Mouse (Mus musculus) kidney, adult 10 weeks (tissue): ENCODE measurements around the gene Abi3bp. TPM values are rescaled to one million over a fixed set of nuclear protein-coding genes. Genes with fewer than 3 reads are reported as not detected.

ENCODE experiments used
- polyA plus RNA-seq: library from polyadenylated mRNA; stranded (reverse); fragments of 350-450 nt; fragmentation: Illumina TruSeq; extraction: RNeasy Lipid Tissue Mini Kit (QIAGEN cat#74804); gene quantifications from one replicate; pipeline ENCODE4 v1.2.3, GENCODE M21; 2014; ENCODE audit warnings: low read depth, low replicate concordance

Gene Abi3bp
- polyA plus RNA-seq: 11.3 TPM

GRCm38 (mm10) chr16:56477677-56478574 is at the start of gene Abi3bp:
Gene Abi3bp, plus strand, starts transcription at chr16:56477878.

GRCm38 (mm10) chr16:56717224-56718200 is 239.8 kb downstream of the Abi3bp start, which contains the start of gene Tfg:
Gene Tfg, minus strand, starts transcription at chr16:56717450.

Other genes starting within 250 kb of the Abi3bp start
- 247 TPM for gene Tfg, start 239.6 kb downstream of the Abi3bp start, polyA plus RNA-seq